Mouse (Mus musculus) CD4-positive, CD25-positive, alpha-beta regulatory T cell, adult 4 months (primary cell): ENCODE data around the gene Hist2h2aa1. TPM values are rescaled to one million over a fixed set of nuclear protein-coding genes. Genes with fewer than 3 reads are reported as not detected.

ENCODE experiments used
- ATAC-seq: one replicate; pipeline ENCODE4 v1.8.0; 2017
- polyA plus RNA-seq, 2 experiments: library from polyadenylated mRNA; unstranded; fragments of 100-300 nt; shearing (Covaris generic); gene quantifications; one replicate each; pipeline ENCODE4 v1.2.1; 2017

The Hist2h2aa1 gene
- polyA plus RNA-seq, 2 experiments from 2014 or later: 21.7 TPM; not detected in 1

DNA sequence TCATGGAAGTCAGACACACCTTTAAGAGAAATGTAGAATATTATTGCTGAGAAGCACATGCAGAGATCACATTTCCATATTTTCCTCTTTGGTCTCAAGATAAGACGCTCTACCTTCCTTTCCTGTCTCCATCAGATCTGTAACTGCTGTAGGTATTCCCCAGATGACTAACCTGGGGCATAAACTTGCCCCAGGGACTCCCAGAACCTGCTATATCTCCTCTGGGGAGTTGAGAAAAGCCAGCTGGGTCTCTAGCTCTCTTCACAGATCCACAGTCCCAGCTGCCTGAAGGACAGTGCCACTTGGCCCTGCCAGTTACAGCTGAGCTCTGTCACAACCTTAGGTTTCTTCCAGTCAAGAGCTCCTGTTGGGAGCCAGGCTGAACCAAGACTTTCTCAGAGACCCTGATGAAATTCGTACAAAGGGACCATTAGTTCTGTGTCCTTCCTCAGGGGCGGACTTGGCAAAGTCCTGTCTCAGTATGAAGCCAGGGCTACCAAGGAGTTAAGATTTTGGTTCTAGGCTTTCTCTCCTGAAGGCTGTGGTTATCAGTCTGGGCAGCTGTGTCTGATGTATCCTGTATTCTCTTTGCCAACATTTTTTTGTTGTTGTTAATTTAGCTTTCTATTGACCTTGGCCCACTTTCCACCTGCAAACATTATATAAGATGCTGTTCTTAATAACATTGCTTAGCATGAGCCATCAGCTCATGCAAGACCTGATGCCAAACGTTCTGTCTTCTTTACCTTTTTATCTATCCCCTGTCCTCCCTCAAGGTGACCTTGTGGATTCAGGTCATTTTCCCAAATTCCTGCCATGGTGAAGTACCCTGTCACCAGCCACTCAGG lies 14.2 kb upstream of the Hist2h2aa1 start:
- no peak for ATAC-seq

GRCm38 (mm10) chr3:96231758-96232120 lies 13.6 kb upstream of the Hist2h2aa1 start:
- ATAC-seq: no peak

- no peak for ATAC-seq
These were observed 10.4 kb upstream of the Hist2h2aa1 start for GRCm38 (mm10) chr3:96234914-96235313.

DNA sequence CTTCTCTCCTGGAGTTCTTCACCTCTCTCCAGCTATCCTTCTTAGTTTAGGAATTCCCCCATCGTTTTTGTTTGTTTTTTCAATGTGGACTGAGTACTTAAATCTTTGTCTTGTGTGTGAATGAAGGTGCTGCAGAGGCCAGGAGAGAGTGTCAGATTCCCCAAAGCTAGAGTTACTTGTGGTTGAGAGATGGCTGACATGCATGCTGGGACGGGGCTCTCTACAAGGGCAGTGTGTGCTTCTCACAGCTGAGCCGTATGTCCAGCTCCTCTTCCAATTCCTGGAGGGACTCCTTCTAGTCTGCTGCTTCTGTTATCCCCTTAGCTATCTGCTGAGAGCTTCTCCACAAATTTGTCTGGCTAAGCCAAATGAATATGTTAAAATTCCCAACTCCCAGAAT lies 9.5 kb upstream of the Hist2h2aa1 start:
- ATAC-seq: no peak

- no peak for ATAC-seq
These were observed 8.4 kb upstream of the Hist2h2aa1 start for GRCm38 (mm10) chr3:96236834-96237334.

DNA sequence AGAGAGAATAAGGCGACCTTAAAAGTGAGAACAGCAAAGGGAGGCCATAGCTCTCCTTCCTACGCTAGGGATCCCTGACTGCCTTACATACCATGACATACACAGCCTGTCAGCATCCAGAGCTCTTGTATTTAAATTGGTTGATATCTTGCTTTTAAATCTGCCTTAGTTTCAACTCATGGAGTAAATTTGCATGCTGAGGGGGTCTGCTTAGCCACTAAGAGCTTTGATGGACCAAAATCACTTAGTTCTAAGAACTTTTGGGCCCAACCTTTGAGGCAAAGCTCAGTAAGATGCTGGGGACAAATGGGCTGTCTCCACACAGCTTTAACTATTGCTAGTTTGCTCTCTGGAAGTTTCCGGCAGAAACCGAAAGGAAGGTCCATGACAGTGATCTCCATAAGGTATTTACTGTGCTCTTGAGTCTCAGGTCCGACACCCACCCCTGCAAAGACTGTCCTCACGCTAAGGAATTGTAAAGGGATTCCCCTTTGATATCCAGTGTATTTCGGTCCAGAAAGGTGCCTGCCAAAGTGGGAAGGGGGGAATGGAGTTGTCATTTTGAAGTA lies 7.9 kb upstream of the Hist2h2aa1 start:
- ATAC-seq: no peak

GRCm38 (mm10) chr3:96237904-96238511 lies 7.3 kb upstream of the Hist2h2aa1 start:
- ATAC-seq: no peak

DNA sequence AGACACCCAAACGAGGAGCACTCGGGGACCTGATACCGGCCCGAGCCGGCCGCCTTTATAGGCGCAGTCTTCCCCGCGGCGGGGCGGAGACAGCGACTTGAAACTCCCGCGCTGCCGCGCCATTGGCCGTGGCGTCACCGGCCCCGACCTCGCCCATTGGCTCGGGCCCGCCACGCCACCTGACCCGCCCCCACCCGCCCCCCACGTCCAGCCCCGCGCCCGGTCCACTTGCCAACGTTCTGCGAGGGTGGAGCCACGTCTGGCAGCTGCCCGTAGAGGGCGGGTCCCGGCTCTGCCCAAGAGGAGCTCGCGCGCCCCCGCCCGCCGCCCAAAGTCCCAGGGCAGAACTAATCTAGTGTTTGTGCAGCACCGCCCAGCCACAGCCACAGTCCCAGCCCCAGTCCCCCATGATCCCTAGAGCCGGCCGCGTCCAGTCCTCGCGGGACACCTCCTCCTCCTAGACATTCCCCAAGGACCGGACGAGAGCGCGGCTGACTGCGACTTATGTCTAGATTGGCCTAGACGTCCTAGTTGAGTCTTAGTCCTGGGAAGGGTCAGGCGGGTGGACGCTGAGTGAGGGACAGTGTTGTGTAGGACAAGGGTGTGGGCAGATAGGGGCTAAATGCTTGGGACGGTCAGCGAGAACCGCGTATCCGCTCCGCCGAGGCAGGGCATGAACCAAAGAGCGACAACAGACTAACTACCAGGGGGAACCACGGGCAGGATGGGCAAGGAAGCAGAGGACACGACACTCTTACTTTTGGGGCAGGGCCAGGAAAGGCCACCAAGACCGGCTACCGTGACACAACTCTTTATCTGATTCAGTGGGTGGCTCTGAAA lies 6.1 kb upstream of the Hist2h2aa1 start, which contains the start of gene Hist2h3c2:
Hist2h3c2 (minus strand) TSS at position 174 of the 840 bp plus-strand sequence.
- peak; percentile 64 for ATAC-seq

GRCm38 (mm10) chr3:96239949-96240798 lies 5.1 kb upstream of the Hist2h2aa1 start, which contains the start of gene Hist2h2aa2:
Hist2h2aa2 (minus strand) TSS chr3:96240276.
- ATAC-seq: peak; percentile 72

DNA sequence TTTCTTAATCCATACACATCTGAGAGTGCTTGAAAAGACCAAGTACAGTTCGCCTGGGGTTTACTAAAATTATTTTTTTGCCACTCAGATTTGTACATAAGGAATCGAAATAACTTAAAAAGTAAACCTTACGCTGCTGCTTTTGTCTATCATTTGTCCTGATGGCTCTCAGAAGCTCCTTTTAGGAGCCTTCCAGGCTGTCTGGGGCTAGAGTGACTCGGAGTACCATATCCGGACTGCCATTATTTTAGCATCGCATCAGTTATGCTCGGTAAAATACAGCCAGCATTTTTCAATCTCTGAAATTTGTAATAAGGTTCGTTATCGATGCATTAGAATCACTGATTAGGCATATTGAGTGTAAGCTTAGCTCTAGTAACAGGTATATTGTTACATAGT lies 4.5 kb upstream of the Hist2h2aa1 start:
- ATAC-seq: no peak

GRCm38 (mm10) chr3:96243921-96244572 lies 1.2 kb upstream of the Hist2h2aa1 start:
- no peak for ATAC-seq

DNA sequence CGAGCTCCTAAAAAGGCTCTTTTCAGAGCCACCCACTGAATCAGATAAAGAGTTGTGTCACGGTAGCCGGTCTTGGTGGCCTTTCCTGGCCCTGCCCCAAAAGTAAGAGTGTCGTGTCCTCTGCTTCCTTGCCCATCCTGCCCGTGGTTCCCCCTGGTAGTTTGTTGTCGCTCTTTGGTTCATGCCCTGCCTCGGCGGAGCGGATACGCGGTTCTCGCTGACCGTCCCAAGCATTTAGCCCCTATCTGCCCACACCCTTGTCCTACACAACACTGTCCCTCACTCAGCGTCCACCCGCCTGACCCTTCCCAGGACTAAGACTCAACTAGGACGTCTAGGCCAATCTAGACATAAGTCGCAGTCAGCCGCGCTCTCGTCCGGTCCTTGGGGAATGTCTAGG lies 721 bp downstream of the Hist2h2aa1 start:
- peak; percentile 48 for ATAC-seq

- ATAC-seq: peak; percentile 59
These were observed 1.1 kb downstream of the Hist2h2aa1 start, which contains the start of gene Hist2h3c1 for GRCm38 (mm10) chr3:96246427-96246856. Hist2h3c1 (plus strand) TSS chr3:96246685.

GRCm38 (mm10) chr3:96247356-96248140 lies 2.3 kb downstream of the Hist2h2aa1 start:
- no peak for ATAC-seq

- ATAC-seq: no peak
These were observed 3.1 kb downstream of the Hist2h2aa1 start for GRCm38 (mm10) chr3:96248141-96249033.

DNA sequence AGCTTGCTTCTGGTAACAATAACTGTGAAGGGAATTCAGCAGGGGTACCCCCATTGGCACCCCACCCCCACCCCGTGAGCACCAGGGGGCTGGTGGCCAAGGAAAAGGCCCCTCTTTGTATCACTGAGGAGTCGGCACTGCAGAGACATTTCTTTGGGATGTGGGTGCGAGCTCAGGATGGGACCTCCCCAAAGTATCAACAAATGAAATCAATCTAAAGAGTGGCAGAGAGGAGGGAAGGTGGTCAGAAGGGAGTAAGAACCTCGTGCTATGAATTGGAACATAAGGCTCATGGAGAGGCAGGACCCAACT lies 3.7 kb downstream of the Hist2h2aa1 start:
- no peak for ATAC-seq

DNA sequence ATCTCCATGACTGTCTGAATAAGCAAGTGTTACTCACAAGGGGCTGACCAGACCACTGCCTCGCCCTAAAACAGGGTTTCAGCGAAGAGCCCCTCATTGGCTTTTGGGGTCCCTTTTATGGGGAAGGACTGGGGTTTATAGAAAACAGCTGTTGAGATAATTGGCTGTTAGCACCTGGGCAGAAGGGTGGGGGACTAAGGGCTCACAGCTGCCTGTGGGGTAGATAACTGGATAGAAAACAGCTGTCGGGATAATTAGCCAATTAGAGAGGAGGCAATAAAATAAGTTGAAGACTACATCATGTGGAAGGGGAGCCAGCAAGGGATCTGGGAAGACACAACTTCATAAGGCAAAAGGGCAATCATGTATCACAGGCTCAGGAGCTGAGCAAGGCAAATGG lies 5.6 kb downstream of the Hist2h2aa1 start:
- no peak for ATAC-seq

- ATAC-seq: no peak
These were observed 6.5 kb downstream of the Hist2h2aa1 start for GRCm38 (mm10) chr3:96251787-96252186.
